Mouse (Mus musculus): ENCODE measurements around the gene Ilkap. TPM values are rescaled to one million over a fixed set of nuclear protein-coding genes. Genes with fewer than 3 reads are reported as not detected.

Ilkap gene
- total and polyA plus RNA-seq, 3 experiments: 131 to 145 TPM; not detected in 1

GRCm38 (mm10) chr1:91407819-91408218, 9.2 kb upstream of the Ilkap start:
- TF ChIP-seq RAD21 (IDR thresholded peaks at IDR 0.05; ENCODE audit: low read depth, low read length): no peak
- H3K4me1 ChIP-seq (ENCODE audit: control insufficient read depth in 1 of 2, insufficient read depth in 2 of 2, low read length in 2 of 2): peaks cover 0 to 4% of the 10 kb centered on the region in 2 experiments; a peak in 1 of 4 replicates
- no peaks in the 10 kb centered on the region for H3K36me3 ChIP-seq (ENCODE audit: control insufficient read depth in 1 of 2, insufficient read depth in 2 of 2, low read length in 2 of 2)
- no peaks in the 10 kb centered on the region; a peak in 2 of 4 replicates for H3K27me3 ChIP-seq (ENCODE audit: control insufficient read depth in 1 of 2, insufficient read depth in 2 of 2, low read length in 2 of 2)
- no peak overlapping the region for H3K9ac ChIP-seq (ENCODE audit: control insufficient read depth, low read depth, low read length, poor library complexity, severe bottlenecking)
- DNase-seq (ENCODE audit: low read depth, low spot score): no peak
- H3K27ac ChIP-seq (ENCODE audit: control insufficient read depth, low read depth, low read length): no peak overlapping the region
- no peak overlapping the region for H3K4me3 ChIP-seq (ENCODE audit: control insufficient read depth in 1 of 2, insufficient read depth in 1 of 2, low read depth in 2 of 2, low read length in 2 of 2)
- no peaks in the 10 kb centered on the region for H3K9me3 ChIP-seq (replicated peaks; ENCODE audit: insufficient read depth, low read length)
- peaks cover 3% of the 10 kb centered on the region; the same call in 1 of the 2 replicates for H3K79me2 ChIP-seq (ENCODE audit: control insufficient read depth, insufficient read depth, low read length, poor library complexity)

- Histone ChIP-seq H3K4me1 (ENCODE audit: control insufficient read depth in 1 of 2, insufficient read depth in 2 of 2, low read length in 2 of 2) (no peaks in the 10 kb centered on the region), H3K79me2 (ENCODE audit: control insufficient read depth, insufficient read depth, low read length, poor library complexity) (no peaks in the 10 kb centered on the region), H3K9ac (ENCODE audit: control insufficient read depth, low read depth, low read length, poor library complexity, severe bottlenecking) (no peak overlapping the region), H3K36me3 (ENCODE audit: control insufficient read depth in 1 of 2, insufficient read depth in 2 of 2, low read length in 2 of 2) (no peaks in the 10 kb centered on the region), H3K27me3 (ENCODE audit: control insufficient read depth in 1 of 2, insufficient read depth in 2 of 2, low read length in 2 of 2) (no peaks in the 10 kb centered on the region; a peak in 2 of 4 replicates), H3K9me3 (replicated peaks; ENCODE audit: insufficient read depth, low read length) (no peaks in the 10 kb centered on the region), H3K4me3 (ENCODE audit: control insufficient read depth in 1 of 2, insufficient read depth in 1 of 2, low read depth in 2 of 2, low read length in 2 of 2) (no peak overlapping the region), H3K27ac (ENCODE audit: control insufficient read depth, low read depth, low read length) (no peak overlapping the region)
- no peak for DNase-seq (ENCODE audit: low read depth, low spot score)
- TF ChIP-seq ZNF384 (IDR thresholded peaks at IDR 0.05; ENCODE audit: low read depth, low read length): no peak
- no peak for TF ChIP-seq MYB (IDR thresholded peaks at IDR 0.05; ENCODE audit: low read depth, low read length)
- no peak for TF ChIP-seq SMC3 (IDR thresholded peaks at IDR 0.05; ENCODE audit: low read depth, low read length)
- TF ChIP-seq CHD2 (IDR thresholded peaks at IDR 0.05; ENCODE audit: low read length): no peak
- no peak for TF ChIP-seq NRF1 (IDR thresholded peaks at IDR 0.05; ENCODE audit: insufficient read depth, low read depth, low read length, poor library complexity, severe bottlenecking)
- no peak for TF ChIP-seq POLR2AphosphoS2 (IDR thresholded peaks at IDR 0.05; ENCODE audit: low read length)
- no peak for TF ChIP-seq TAL1 (IDR thresholded peaks at IDR 0.05; ENCODE audit: low read length)
- TF ChIP-seq NELFE (IDR thresholded peaks at IDR 0.05; ENCODE audit: low read depth, low read length): no peak
These were observed 7.0 kb upstream of the Ilkap start for GRCm38 (mm10) chr1:91405406-91406169.

- H3K27me3 ChIP-seq (ENCODE audit: control insufficient read depth in 1 of 2, insufficient read depth in 2 of 2, low read length in 2 of 2): no peaks in the 10 kb centered on the region; a peak in 2 of 4 replicates
- DNase-seq (ENCODE audit: low read depth, low spot score): no peak
- TF ChIP-seq CHD1 (IDR thresholded peaks at IDR 0.05; ENCODE audit: low read depth, low read length) (no peak), BHLHE40 (IDR thresholded peaks at IDR 0.05; ENCODE audit: borderline replicate concordance, low read depth, low read length) (no peak), ZNF384 (IDR thresholded peaks at IDR 0.05; ENCODE audit: low read depth, low read length) (no peak), MXI1 (IDR thresholded peaks at IDR 0.05; ENCODE audit: low read depth, low read length) (no peak), KAT2A (conservative IDR thresholded peaks at IDR 0.05; ENCODE audit: low read depth, low read length) (no peak), TBP (IDR thresholded peaks at IDR 0.05; ENCODE audit: low read depth, low read length) (no peak), POLR2AphosphoS5 (IDR thresholded peaks at IDR 0.05; ENCODE audit: borderline replicate concordance, low read depth, low read length) (no peak), MAZ (IDR thresholded peaks at IDR 0.05; ENCODE audit: low read depth, low read length) (no peak), MYC (IDR thresholded peaks at IDR 0.05; ENCODE audit: low read depth, low read length) (no peak), UBTF (IDR thresholded peaks at IDR 0.05; ENCODE audit: borderline replicate concordance, insufficient read depth, low read depth, low read length) (no peak), TCF12 (IDR thresholded peaks at IDR 0.05; ENCODE audit: low read depth, low read length) (no peak), JUND (IDR thresholded peaks at IDR 0.05; ENCODE audit: low read depth, low read length) (no peak), RAD21 (IDR thresholded peaks at IDR 0.05; ENCODE audit: low read depth, low read length) (no peak), ELF1 (IDR thresholded peaks at IDR 0.05; ENCODE audit: low read depth, low read length) (no peak), E2F4 (IDR thresholded peaks at IDR 0.05; ENCODE audit: borderline replicate concordance, low read depth, low read length) (no peak), MEF2A (IDR thresholded peaks at IDR 0.05; ENCODE audit: extremely low read depth, insufficient replicate concordance, low read depth, low read length, poor library complexity, severe bottlenecking) (no peak), MYB (IDR thresholded peaks at IDR 0.05; ENCODE audit: low read depth, low read length) (no peak), HCFC1 (IDR thresholded peaks at IDR 0.05; ENCODE audit: low read depth, low read length) (no peak), POLR2A (IDR thresholded peaks at IDR 0.05; ENCODE audit: control insufficient read depth in 1 of 2, insufficient read depth in 1 of 2, low read depth in 1 of 2, low read length in 2 of 2, poor library complexity in 1 of 2) (no peak), TAL1 (IDR thresholded peaks at IDR 0.05; ENCODE audit: low read length) (no peak)
- no peak overlapping the region for H3K27ac ChIP-seq (ENCODE audit: control insufficient read depth, low read depth, low read length)
- H3K4me1 ChIP-seq (ENCODE audit: control insufficient read depth in 1 of 2, insufficient read depth in 2 of 2, low read length in 2 of 2): no peaks in the 10 kb centered on the region
- H3K4me3 ChIP-seq (ENCODE audit: control insufficient read depth in 1 of 2, insufficient read depth in 1 of 2, low read depth in 2 of 2, low read length in 2 of 2): no peak overlapping the region
- no peaks in the 10 kb centered on the region for H3K79me2 ChIP-seq (ENCODE audit: control insufficient read depth, insufficient read depth, low read length, poor library complexity)
- H3K36me3 ChIP-seq (ENCODE audit: control insufficient read depth in 1 of 2, insufficient read depth in 2 of 2, low read length in 2 of 2): no peaks in the 10 kb centered on the region
- no peak overlapping the region for H3K9ac ChIP-seq (ENCODE audit: control insufficient read depth, low read depth, low read length, poor library complexity, severe bottlenecking)
- H3K9me3 ChIP-seq (replicated peaks; ENCODE audit: insufficient read depth, low read length): no peaks in the 10 kb centered on the region
These were observed 6.4 kb upstream of the Ilkap start for GRCm38 (mm10) chr1:91404976-91405375.
